Mouse (Mus musculus) brain, embryonic 14.5 days (tissue): Measurements from ENCODE around the gene Gm28047.

Source experiments
- CTCF ChIP-seq: fragments of 200-500 bp; IDR thresholded peaks from 2 replicates; pipeline ENCODE4 v1.5.1; 2012; ENCODE audit warnings: inconsistent platforms, mild to moderate bottlenecking, moderate library complexity, borderline replicate concordance; ENCODE audit not compliant: insufficient read depth, insufficient read length; ENCODE audit errors: extremely low read depth
- POLR2A ChIP-seq: fragments of 200-500 bp; IDR thresholded peaks from 2 replicates; pipeline ENCODE4 v1.6.1; 2012; ENCODE audit warnings: mild to moderate bottlenecking, inconsistent platforms, borderline replicate concordance; ENCODE audit not compliant: poor library complexity, insufficient read depth, insufficient read length, severe bottlenecking; ENCODE audit errors: extremely low read depth

DNA sequence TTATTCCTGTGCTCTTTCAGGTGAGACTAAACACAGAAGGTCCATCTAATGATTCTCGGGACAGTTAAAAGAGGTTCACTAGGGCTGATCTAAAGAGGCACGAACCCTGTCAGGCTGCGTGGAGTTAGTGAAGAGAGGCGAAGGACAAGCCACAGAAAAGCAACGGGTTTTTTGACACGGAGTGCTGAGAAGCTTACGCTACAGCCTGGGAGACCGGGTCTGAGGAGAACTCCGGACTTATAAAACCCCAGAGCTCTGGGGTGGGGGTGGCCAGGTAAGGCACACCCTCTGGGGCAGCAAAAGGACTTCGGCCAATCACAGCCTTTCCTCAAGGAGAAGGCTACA is 107.3 kb downstream of the Gm28047 start:
- TF ChIP-seq POLR2A (peak; percentile 20; the same call in 1 of the 2 replicates), CTCF (no peak)
